Mouse (Mus musculus): ENCODE data around the gene C2cd4c.

The C2cd4c gene

GRCm38 (mm10) chr10:79613578-79614304, at the start of gene C2cd4c:
C2cd4c (minus strand) TSS chr10:79614025.
- in situ Hi-C loops (cut with MboI; ENCODE audit: unreplicated experiment in 2 of 2): no loop called here

- in situ Hi-C loops (cut with MboI; ENCODE audit: unreplicated experiment in 2 of 2): no loop called here
These were observed 48.0 kb upstream of the C2cd4c start for GRCm38 (mm10) chr10:79661861-79662260.

GRCm38 (mm10) chr10:79660298-79660697, 46.5 kb upstream of the C2cd4c start:
- in situ Hi-C loops (cut with MboI; ENCODE audit: unreplicated experiment in 2 of 2): no loop called here

- in situ Hi-C loops (cut with MboI; ENCODE audit: unreplicated experiment in 2 of 2): loop anchor here in 1 of 2 experiments (5.0 to 10.0 kb wide), 2 partner anchors 57 to 404 kb away; no protein-coding TSS in a partner anchor
These were observed 45.0 kb upstream of the C2cd4c start for GRCm38 (mm10) chr10:79658829-79659228.

- in situ Hi-C loops (cut with MboI; ENCODE audit: unreplicated experiment in 2 of 2): loop anchor here (5.0 to 10.0 kb wide), 3 partner anchors 53 to 400 kb away; no protein-coding TSS in a partner anchor
These were observed 41.1 kb upstream of the C2cd4c start for GRCm38 (mm10) chr10:79654946-79655395.

GRCm38 (mm10) chr10:79652789-79653188, 39.0 kb upstream of the C2cd4c start:
- in situ Hi-C loops (cut with MboI; ENCODE audit: unreplicated experiment in 2 of 2): loop anchor here (5.0 to 10.0 kb wide), 2 partner anchors 70 to 398 kb away; no protein-coding TSS in a partner anchor

- in situ Hi-C loops (cut with MboI; ENCODE audit: unreplicated experiment in 2 of 2): loop anchor here (10.0 to 25.0 kb wide), 2 partner anchors 887 to 894 kb away; partner anchors contain the start of gene Ccdc105 (in 2 of the 2)
These were observed 35.4 kb upstream of the C2cd4c start for GRCm38 (mm10) chr10:79649070-79649751.

- in situ Hi-C loops (cut with MboI; ENCODE audit: unreplicated experiment in 2 of 2): loop anchor here (10.0 to 25.0 kb wide), 2 partner anchors 883 to 891 kb away; partner anchors contain the start of gene Ccdc105 (in 2 of the 2)
These were observed 31.9 kb upstream of the C2cd4c start, which contains the start of gene Odf3l2 for GRCm38 (mm10) chr10:79645711-79646110. Odf3l2 (minus strand) TSS chr10:79645738.

GRCm38 (mm10) chr10:79638486-79639204, 24.8 kb upstream of the C2cd4c start:
- in situ Hi-C loops (cut with MboI; ENCODE audit: unreplicated experiment in 2 of 2): loop anchor here in 1 of 2 experiments (25.0 kb wide), 1 partner anchor 876 kb away; the partner anchor contains the start of gene Ccdc105

GRCm38 (mm10) chr10:79637128-79638110, 23.6 kb upstream of the C2cd4c start, which contains the start of gene Shc2:
Shc2 (minus strand) TSS chr10:79637918.
- in situ Hi-C loops (cut with MboI; ENCODE audit: unreplicated experiment in 2 of 2): loop anchor here in 1 of 2 experiments (25.0 kb wide), 1 partner anchor 875 kb away; the partner anchor contains the start of gene Ccdc105

GRCm38 (mm10) chr10:79636287-79636686, 22.5 kb upstream of the C2cd4c start:
- in situ Hi-C loops (cut with MboI; ENCODE audit: unreplicated experiment in 2 of 2): loop anchor here in 1 of 2 experiments (25.0 kb wide), 1 partner anchor 874 kb away; the partner anchor contains the start of gene Ccdc105

- in situ Hi-C loops (cut with MboI; ENCODE audit: unreplicated experiment in 2 of 2): loop anchor here in 1 of 2 experiments (25.0 kb wide), 1 partner anchor 871 kb away; the partner anchor contains the start of gene Ccdc105
These were observed 19.4 kb upstream of the C2cd4c start for GRCm38 (mm10) chr10:79633006-79633777.

GRCm38 (mm10) chr10:79631432-79631831, 17.6 kb upstream of the C2cd4c start:
- in situ Hi-C loops (cut with MboI; ENCODE audit: unreplicated experiment in 2 of 2): loop anchor here in 1 of 2 experiments (25.0 kb wide), 1 partner anchor 869 kb away; the partner anchor contains the start of gene Ccdc105

GRCm38 (mm10) chr10:79628377-79628776, 14.6 kb upstream of the C2cd4c start:
- in situ Hi-C loops (cut with MboI; ENCODE audit: unreplicated experiment in 2 of 2): loop anchor here in 1 of 2 experiments (25.0 kb wide), 1 partner anchor 866 kb away; the partner anchor contains the start of gene Ccdc105

GRCm38 (mm10) chr10:79626156-79626555, 12.3 kb upstream of the C2cd4c start:
- in situ Hi-C loops (cut with MboI; ENCODE audit: unreplicated experiment in 2 of 2): loop anchor here in 1 of 2 experiments (25.0 kb wide), 1 partner anchor 864 kb away; the partner anchor contains the start of gene Ccdc105

GRCm38 (mm10) chr10:79625398-79625797, 11.6 kb upstream of the C2cd4c start:
- in situ Hi-C loops (cut with MboI; ENCODE audit: unreplicated experiment in 2 of 2): loop anchor here in 1 of 2 experiments (25.0 kb wide), 1 partner anchor 863 kb away; the partner anchor contains the start of gene Ccdc105

- in situ Hi-C loops (cut with MboI; ENCODE audit: unreplicated experiment in 2 of 2): no loop called here
These were observed 10.1 kb upstream of the C2cd4c start for GRCm38 (mm10) chr10:79623950-79624349.

- in situ Hi-C loops (cut with MboI; ENCODE audit: unreplicated experiment in 2 of 2): no loop called here
These were observed 2.6 kb upstream of the C2cd4c start for GRCm38 (mm10) chr10:79616376-79616775.
